8 mouse cellular contexts compared by ENCODE assay signal in the genomic region with DNA sequence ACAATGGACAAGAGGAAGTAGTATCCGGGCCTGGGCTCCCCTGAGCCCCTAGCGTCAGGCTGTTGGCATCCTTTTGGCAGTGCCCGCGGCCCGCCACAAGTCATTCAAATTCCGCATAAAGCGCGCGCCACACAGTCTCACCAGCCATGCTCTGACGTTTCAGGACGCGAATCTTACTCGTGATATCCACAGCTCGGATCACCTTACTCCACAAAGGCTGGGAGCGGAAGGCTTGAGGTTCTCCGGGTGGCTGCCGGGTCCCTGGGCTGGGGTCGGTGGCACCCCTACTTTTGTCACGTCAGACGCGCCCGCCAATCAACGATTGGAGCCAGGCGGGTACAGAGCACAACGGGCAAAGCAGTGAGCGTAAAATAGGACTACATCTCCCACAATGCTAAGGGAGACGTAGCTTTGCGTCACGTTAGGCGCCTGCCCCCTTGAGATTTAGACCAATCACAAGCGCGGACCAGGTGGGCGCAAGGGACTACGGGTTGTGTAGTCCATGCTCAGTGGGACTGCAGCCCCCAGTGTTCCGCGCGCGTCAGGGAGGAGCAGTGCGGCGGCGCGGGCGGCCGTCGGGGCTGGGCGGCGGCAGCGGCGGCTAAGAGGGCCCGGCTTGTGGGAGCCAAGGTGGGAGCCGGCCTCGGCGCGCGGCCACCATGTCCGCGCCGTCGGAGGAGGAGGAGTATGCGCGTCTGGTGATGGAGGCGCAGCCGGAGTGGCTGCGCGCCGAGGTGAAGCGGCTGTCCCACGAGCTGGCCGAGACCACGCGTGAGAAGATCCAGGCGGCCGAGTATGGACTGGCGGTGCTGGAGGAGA. TPM values are rescaled to one million over a fixed set of nuclear protein-coding genes. Genes with fewer than 3 reads are reported as not detected.
DNase-seq lines count a peak whose midpoint lies in the region; ATAC-seq lines count a peak whose summit lies in the region.

A gene (plus strand): TSS at position 574 of the 819 bp plus-strand sequence.

- peak within 1 kb of the TSS; percentile 87 for H3K4me2 ChIP-seq in forebrain, embryonic 14.5 days (ENCODE audit: low read length)
- H3K4me2 ChIP-seq in neural tube, embryonic 15.5 days, result peak within 1 kb of the TSS; percentile 88

- peak within 1 kb of the TSS; percentile 91 for H3K4me3 ChIP-seq in forebrain, embryonic 14.5 days (ENCODE audit: low read depth, low read length)
- H3K4me3 ChIP-seq in neural tube, embryonic 15.5 days (replicated peaks), result peak within 1 kb of the TSS; percentile 82

- H3K27me3 ChIP-seq in forebrain, embryonic 14.5 days (replicated peaks; ENCODE audit: control insufficient read depth, insufficient read depth, low read length), result no peaks in the 10 kb centered on the region
- H3K27me3 ChIP-seq in neural tube, embryonic 15.5 days (replicated peaks), result no peaks in the 10 kb centered on the region

- peaks cover 30% of the 10 kb centered on the region for H3K4me1 ChIP-seq in forebrain, embryonic 14.5 days (ENCODE audit: control insufficient read depth, insufficient read depth, low read length)
- H3K4me1 ChIP-seq in neural tube, embryonic 15.5 days, result peaks cover 62% of the 10 kb centered on the region

- H3K27ac ChIP-seq in forebrain, embryonic 14.5 days (ENCODE audit: low read depth, low read length), result peak within 1 kb of the TSS; percentile 82
- H3K27ac ChIP-seq in neural tube, embryonic 15.5 days (replicated peaks), result peak within 1 kb of the TSS; percentile 93

- DNase-seq in ES-CJ7 (ENCODE audit: low read depth, low spot score), result peak; percentile 98
- peak; percentile 94 for DNase-seq in cerebellum, adult 11 months
- peak; percentile 100 for DNase-seq in forebrain, embryonic 14.5 days (ENCODE audit: low spot score)
- peak; percentile 94 for DNase-seq in heart, postnatal 14 days
- DNase-seq in layer of hippocampus, adult 11-12 months (ENCODE audit: low spot score), result peak; percentile 98
- DNase-seq in lung, adult 18-20 months, result peak; percentile 98
- DNase-seq in testis, postnatal 14 days (ENCODE audit: low spot score), result peak; percentile 98

- intact Hi-C loops in heart, postnatal 14 days (cut with DNase I), result no loop called here

- H3K9me3 ChIP-seq in forebrain, embryonic 14.5 days (replicated peaks; ENCODE audit: control insufficient read depth, low read length), result no peaks in the 10 kb centered on the region
- no peaks in the 10 kb centered on the region for H3K9me3 ChIP-seq in neural tube, embryonic 15.5 days (replicated peaks)

- ATAC-seq in forebrain, embryonic 14.5 days, result peak; percentile 99
- ATAC-seq in neural tube, embryonic 15.5 days (ENCODE audit: low FRiP score), result peak; percentile 98

- WGBS in forebrain, embryonic 14.5 days, result under 1% methylated on average over 74 of the region's 74 CpGs
- WGBS in neural tube, embryonic 15.5 days, result under 1% methylated on average over 74 of the region's 74 CpGs

- H3K9ac ChIP-seq in forebrain, embryonic 14.5 days (ENCODE audit: low read length), result peak within 1 kb of the TSS; percentile 92
- H3K9ac ChIP-seq in neural tube, embryonic 15.5 days (replicated peaks), result peak within 1 kb of the TSS; percentile 93

- no peaks in the 10 kb centered on the region for H3K36me3 ChIP-seq in forebrain, embryonic 14.5 days (ENCODE audit: control insufficient read depth, insufficient read depth, low read length)
- no peaks in the 10 kb centered on the region for H3K36me3 ChIP-seq in neural tube, embryonic 15.5 days

RNA-seq across cellular contexts. Expression of the gene that starts here (rescaled TPM):
- polyA plus RNA-seq in forebrain, embryonic 14.5 days (2014; fragmentation: Nextera tagmentation; extraction: Ambion mirVana), result 19.2 and 25.2 TPM in 2 replicates
- total RNA-seq in heart, postnatal 14 days (2021), result 10 to 100 TPM; 72.1 to 77.7 TPM
- polyA plus RNA-seq in neural tube, embryonic 15.5 days (2015; fragmentation: Nextera tagmentation; extraction: Ambion mirVana), result 28.3 and 30.3 TPM in 2 replicates

Comparison
In these comparisons a context has a peak if more than half of its experiments do, and no peak if none do; other contexts are left out.
1. Peak in every context shown above with its lines: DNase-seq, ATAC-seq, H3K4me3 ChIP-seq and H3K27ac ChIP-seq.